Mouse (Mus musculus): ENCODE measurements around the gene Crip2. TPM values are rescaled to one million over a fixed set of nuclear protein-coding genes. Genes with fewer than 3 reads are reported as not detected.
A peak's percentile ranks its signal among the peaks of the same experiment; 100 is the strongest.

The Crip2 gene
- total RNA-seq, 2 experiments from 2014 or later: 160 to 161 TPM

DNA sequence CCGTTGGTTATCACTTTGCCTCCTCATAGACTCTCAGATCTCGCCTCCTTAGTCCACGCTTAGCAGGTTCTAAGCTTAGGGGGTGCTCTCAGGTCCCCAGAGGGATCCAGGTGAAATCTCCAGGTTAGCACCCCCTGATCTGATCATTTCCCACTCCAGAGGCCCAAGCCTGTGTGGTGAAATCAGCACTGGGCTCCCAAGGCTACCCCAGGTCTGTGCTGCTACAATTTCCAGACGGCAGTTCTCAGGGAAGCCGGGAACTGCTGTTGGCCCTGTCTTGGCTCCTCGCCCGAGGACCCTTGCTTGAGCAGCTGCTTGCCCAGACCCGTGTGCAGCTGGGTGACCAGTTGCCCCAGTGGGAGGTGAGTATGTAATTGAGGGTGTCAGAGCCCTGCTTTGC is 17.0 kb downstream of the Crip2 start:
- intact Hi-C loops (cut with DNase I): loop anchor here (5.0 kb wide), 1 partner anchor 155 kb away; the partner anchor contains the start of gene Brf1

DNA sequence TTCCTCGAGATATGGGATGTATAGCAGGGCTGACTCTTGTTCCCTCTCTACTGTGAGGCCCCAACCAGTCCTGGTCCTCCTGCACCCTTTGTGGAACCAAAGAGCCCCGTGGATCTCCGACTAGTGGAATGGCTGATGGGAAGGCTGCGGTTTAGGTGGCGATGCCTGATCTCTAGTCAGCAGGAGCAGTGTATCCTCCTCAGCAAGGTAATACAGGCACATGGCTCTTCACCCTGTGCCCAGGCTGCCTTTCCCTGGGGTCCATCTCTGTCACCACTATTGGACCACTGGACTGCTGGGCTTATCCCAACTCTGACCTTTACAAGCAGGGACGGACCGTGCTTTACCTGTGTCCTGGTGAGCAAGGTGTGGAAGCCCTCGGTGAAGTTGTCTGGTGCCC is 17.5 kb downstream of the Crip2 start:
- intact Hi-C loops (cut with DNase I): loop anchor here (5.0 kb wide), 1 partner anchor 155 kb away; the partner anchor contains the start of gene Brf1

More for the DNA sequence above, 17.0 kb downstream of the Crip2 start:
- DNase-seq (ENCODE audit: low spot score in 2 of 2): no peak

DNA sequence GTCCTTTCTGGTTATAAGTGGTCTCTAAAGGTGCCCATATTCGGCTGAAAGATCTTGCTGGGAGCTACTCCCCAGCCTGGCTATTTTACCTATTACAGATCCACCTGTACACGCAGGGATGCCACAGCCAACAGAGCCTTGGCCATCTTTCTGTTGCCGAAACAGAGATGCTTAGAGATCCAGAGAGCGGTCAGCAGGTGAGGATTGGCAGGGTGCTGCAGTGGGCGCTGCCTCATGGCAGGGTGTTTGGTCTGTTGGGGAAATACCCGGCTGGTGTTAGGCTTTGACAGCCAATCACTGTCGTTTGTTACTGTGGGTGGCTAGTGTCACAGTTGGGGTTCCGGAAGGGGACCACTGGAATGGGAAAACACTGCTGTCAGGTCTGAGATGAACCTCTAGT is 17.9 kb downstream of the Crip2 start:
- intact Hi-C loops (cut with DNase I): loop anchor here (5.0 kb wide), 1 partner anchor 156 kb away; the partner anchor contains the start of gene Brf1
- no peak for DNase-seq (ENCODE audit: low spot score in 2 of 2)

More for the DNA sequence above, 17.5 kb downstream of the Crip2 start:
- DNase-seq (ENCODE audit: low spot score in 2 of 2): no peak

DNA sequence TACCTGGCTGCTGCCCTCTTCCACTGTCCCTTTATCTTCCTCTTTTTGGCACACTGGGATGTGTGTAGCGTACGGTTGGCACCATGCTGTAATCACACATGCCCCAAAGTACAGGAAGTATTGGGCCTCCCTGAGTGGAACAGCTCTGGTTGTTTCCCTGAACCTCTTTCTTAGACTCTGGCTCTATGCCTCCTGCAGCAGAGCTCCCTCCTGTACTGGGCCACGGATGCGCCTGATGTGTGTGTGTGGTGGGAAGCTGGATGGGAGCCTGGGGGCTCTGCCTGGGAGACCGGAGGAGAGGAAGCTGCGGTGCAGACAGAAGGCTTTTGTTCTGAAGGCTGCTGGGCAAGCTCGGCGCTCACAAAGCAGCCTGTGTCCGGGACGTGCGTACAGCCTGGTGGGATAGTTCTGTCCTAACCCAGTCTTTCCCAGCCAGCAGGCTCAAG is 23.5 kb downstream of the Crip2 start:
- intact Hi-C loops (cut with DNase I): loop anchor here (2.0 kb wide), 1 partner anchor 21 kb away; the partner anchor contains the start of gene Tmem121
- DNase-seq (ENCODE audit: low spot score in 2 of 2): peak in 1 of 2 experiments; percentile 61

DNA sequence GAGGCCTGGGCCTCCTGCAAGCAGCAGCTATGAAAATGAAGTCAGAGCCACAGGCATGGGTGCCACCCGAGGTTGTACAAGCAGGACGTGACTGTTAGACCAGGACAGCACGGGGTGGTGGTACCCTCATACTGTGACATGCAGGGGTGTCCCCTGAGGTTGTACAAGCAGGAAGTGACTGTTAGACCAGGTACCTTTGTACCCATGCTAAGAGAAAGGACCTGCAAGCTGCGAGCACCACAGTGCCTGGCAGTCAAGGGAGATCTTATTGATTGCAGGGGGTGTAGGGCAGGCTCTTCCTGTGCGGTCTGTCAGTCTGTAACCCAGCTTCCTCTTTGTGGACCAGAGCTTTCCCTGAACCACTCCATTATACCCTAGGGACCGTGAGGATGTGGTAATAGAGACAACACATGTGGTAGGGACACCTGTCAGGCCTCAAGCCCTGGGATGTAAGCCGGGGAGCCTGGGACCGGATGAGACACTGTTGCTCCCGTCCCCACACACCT is 28.0 kb downstream of the Crip2 start:
- DNase-seq (ENCODE audit: low spot score in 2 of 2): no peak
- intact Hi-C loops (cut with DNase I): no loop called here

- intact Hi-C loops (cut with DNase I): no loop called here
- DNase-seq (ENCODE audit: low spot score in 2 of 2): no peak
Observed at GRCm38 (mm10) chr12:113176960-113177725, 37.1 kb downstream of the Crip2 start.

GRCm38 (mm10) chr12:113181020-113181419 is 41.0 kb downstream of the Crip2 start:
- intact Hi-C loops (cut with DNase I): no loop called here

GRCm38 (mm10) chr12:113184945-113185344 is 44.9 kb downstream of the Crip2 start:
- no peak for DNase-seq (ENCODE audit: low spot score in 2 of 2)
- intact Hi-C loops (cut with DNase I): loop anchor here (2.0 kb wide), 1 partner anchor 20 kb away; no protein-coding TSS in a partner anchor

More at GRCm38 (mm10) chr12:113181020-113181419, 41.0 kb downstream of the Crip2 start:
- DNase-seq (ENCODE audit: low spot score in 2 of 2): no peak

DNA sequence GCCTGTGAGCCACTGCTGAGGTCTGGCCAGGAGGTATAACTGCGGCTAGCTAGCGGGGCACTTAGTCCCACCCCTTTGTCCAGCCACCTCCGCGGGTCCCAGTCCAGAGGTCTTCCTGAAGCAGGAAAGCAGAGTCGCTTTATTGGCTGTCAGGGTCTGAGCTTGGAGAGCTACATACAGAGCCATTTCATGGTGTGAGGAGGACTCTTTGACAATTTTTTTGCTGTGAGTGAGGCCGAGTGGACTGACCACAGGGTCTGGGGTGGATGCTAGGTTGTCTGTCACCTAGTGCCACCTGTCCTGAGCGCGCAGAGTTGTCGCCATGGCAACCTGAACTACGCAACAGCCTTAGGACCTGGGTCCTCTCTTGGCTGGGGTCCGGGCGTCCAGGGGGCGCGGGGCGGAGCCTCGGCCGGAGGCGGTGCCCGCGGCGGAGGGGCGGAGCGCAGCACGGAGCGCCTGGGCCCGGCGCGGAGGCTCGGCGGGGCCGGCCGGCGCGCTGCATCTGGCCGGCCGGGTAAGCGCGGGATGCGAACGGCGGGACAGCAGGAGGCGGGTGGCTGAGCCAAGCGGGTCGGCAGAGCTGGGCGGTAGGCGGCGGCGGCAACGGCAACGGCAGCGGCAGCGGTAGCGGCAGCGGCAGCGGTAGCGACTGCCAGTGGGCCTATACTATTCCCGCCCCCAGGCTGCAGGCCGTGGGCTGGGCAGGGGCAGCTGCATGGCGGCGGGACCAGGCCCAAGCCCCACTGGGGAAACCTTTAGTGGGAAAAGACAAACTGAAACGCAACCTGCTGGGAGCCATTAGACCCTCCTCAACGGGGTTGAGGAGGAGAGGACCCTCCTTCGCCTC is 45.6 kb downstream of the Crip2 start, which contains the start of gene Tmem121:
TSS of gene Tmem121 (plus strand) at position 489 of the 850 bp plus-strand sequence.
- intact Hi-C loops (cut with DNase I): loop anchor here (2.0 kb wide), 1 partner anchor 21 kb away; no protein-coding TSS in a partner anchor
- DNase-seq (ENCODE audit: low spot score in 2 of 2): peak in 1 of 2 experiments; percentile 38

GRCm38 (mm10) chr12:113186326-113187010 is 46.4 kb downstream of the Crip2 start:
- intact Hi-C loops (cut with DNase I): loop anchor here (1.0 kb wide), 1 partner anchor 40 kb away; the partner anchor contains the start of gene Crip1
- no peak for DNase-seq (ENCODE audit: low spot score in 2 of 2)

GRCm38 (mm10) chr12:113187011-113187375 is 47.0 kb downstream of the Crip2 start:
- no peak for DNase-seq (ENCODE audit: low spot score in 2 of 2)
- intact Hi-C loops (cut with DNase I): loop anchor here (1.0 kb wide), 1 partner anchor 41 kb away; the partner anchor contains the start of gene Crip1

- intact Hi-C loops (cut with DNase I): loop anchor here (1.0 kb wide), 1 partner anchor 41 kb away; the partner anchor contains the start of gene Crip1
Observed at GRCm38 (mm10) chr12:113187584-113188295, 47.7 kb downstream of the Crip2 start.

GRCm38 (mm10) chr12:113188349-113189055 is 48.5 kb downstream of the Crip2 start:
- DNase-seq (ENCODE audit: low spot score in 2 of 2): no peak
- intact Hi-C loops (cut with DNase I): no loop called here

More at GRCm38 (mm10) chr12:113187584-113188295, 47.7 kb downstream of the Crip2 start:
- DNase-seq (ENCODE audit: low spot score in 2 of 2): peak; percentile 91 to 95

GRCm38 (mm10) chr12:113193423-113193822 is 53.4 kb downstream of the Crip2 start:
- DNase-seq (ENCODE audit: low spot score in 2 of 2): no peak
- intact Hi-C loops (cut with DNase I): no loop called here

Measured in left cerebral cortex, postnatal 25 days (tissue).